Mouse (Mus musculus) kidney, adult 8-10 months (tissue): ENCODE measurements around the gene Galnt12.

ENCODE experiments used
- DNase-seq, 2 experiments: peaks; one replicate each; pipeline ENCODE4 v3.0.0; 2022

Galnt12 gene

GRCm38 (mm10) chr4:47161103-47161755, 69.5 kb downstream of the Galnt12 start:
- DNase-seq: no peak

GRCm38 (mm10) chr4:47161756-47162587, 70.3 kb downstream of the Galnt12 start:
- no peak for DNase-seq

- no peak for DNase-seq
Observed at GRCm38 (mm10) chr4:47172314-47172713, 80.6 kb downstream of the Galnt12 start.
